Mouse (Mus musculus) lung, adult 2 months (tissue): ENCODE data around the gene Lancl3.

Experiments
- CTCF ChIP-seq: fragments of 200-500 bp; IDR thresholded peaks from 2 replicates; pipeline ENCODE4 v1.5.1; 2011; ENCODE audit warnings: mild to moderate bottlenecking, low read length, control low read depth; ENCODE audit not compliant: insufficient read depth
- POLR2A ChIP-seq: fragments of 200-500 bp; IDR thresholded peaks from 2 replicates; pipeline ENCODE4 v1.6.1; 2011; ENCODE audit warnings: low read depth, mild to moderate bottlenecking, control low read depth, low read length, borderline replicate concordance; ENCODE audit errors: extremely low read depth

DNA sequence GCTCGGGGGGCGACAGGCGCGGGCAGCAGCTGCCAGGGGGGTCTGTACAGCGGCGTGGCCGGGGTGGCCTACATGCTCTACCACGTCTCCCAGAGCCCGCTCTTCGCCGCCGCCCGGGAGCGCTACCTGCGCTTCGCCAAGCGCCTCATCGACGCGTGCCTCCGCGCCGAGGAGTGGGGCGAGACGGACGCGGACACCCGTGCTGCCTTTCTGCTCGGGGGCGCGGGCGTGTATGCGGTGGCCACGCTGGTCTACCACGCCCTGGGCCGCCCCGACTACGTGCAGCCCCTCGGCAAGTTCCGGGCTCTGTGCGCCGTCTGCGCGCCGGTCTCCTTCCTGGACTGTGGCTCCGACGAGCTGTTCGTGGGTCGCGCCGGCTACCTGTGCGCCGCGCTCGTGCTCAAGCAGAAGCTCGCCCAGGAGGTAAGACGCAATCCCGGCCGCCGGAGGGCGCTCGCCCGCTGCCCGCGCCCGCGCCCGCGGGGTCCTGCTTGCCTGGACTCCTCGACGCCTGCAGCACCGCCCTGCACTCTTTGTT lies 747 bp downstream of the Lancl3 start:
- no peak for TF ChIP-seq CTCF
- no peak for TF ChIP-seq POLR2A
